Mouse (Mus musculus) hindlimb bud, embryonic 11.5 days (tissue): ENCODE data around the gene Gm15293.
"Not testable (repeated sequence)": the region's sequence is repeated elsewhere in the genome, so short reads cannot be mapped to it uniquely, and the experiment has no call there.

Experiments
- DNase-seq: peaks from one replicate; pipeline ENCODE4 v3.0.0-alpha.2; 2012; ENCODE audit warnings: low read depth, low spot score; ENCODE audit errors: extremely low spot score

Gene Gm15293

GRCm38 (mm10) chr8:21201261-21201660 lies at the start of gene Gm15293:
Gm15293 (plus strand) TSS chr8:21201561.
- not testable (repeated sequence) for DNase-seq

- DNase-seq: not testable (repeated sequence)
These were observed 39.4 kb upstream of the Gm15293 start, which contains the start of gene Defa22 for GRCm38 (mm10) chr8:21161977-21162376. Defa22 (plus strand) TSS chr8:21162277.

DNA sequence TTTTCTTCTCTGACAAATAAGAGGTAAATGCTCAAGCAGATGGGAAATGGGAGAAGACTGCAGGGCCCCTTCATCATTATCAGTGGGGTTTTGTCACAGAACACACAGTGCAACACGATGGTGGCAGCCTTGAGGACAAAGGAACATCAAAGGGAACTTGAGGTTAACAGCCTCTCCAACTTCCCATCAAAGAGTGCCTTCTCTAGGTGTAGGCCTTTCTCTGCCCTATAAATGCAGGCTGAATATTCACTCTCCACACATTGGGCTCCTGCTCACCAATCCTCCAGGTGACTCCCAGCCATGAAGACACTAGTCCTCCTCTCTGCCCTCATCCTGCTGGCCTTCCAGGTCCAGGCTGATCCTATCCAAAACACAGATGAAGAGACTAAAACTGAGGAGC lies 10.0 kb upstream of the Gm15293 start, which contains the start of gene Defa31:
TSS of gene Defa31 (plus strand) at position 301 of the 400 bp plus-strand sequence.
- DNase-seq: not testable (repeated sequence)
